Mouse (Mus musculus): ENCODE measurements around the gene Msmb.

DNA sequence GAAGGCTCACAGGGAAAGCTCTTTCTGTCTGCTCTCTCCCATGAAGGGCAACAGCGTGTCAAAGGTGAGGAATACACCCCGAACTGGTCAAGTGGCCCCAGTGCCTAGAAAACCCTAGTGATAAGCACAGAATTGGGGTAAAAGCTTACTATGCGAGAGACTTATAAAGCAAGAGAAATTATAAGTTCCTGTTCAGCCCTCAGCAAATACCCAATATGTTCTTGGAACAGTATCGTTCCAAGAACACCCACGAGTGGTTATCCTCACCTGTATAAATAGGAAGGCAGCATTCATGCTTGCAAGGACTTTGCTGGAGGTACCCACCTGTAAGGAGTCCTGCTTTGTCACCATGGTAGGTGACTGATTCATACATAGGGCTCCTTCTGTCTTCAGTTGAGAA is at the start of gene Msmb:
- TF ChIP-seq USF1 (IDR thresholded peaks at IDR 0.05; ENCODE audit: low read depth): no peak
- no peak for TF ChIP-seq POLR2A (IDR thresholded peaks at IDR 0.05; ENCODE audit: insufficient read length, low read depth)
- TF ChIP-seq MYOG (IDR thresholded peaks at IDR 0.05; ENCODE audit: control insufficient read depth in 1 of 3, insufficient read depth in 1 of 3, insufficient read length in 2 of 3, low read depth in 2 of 3): no peak
- no peak for TF ChIP-seq TCF12 (IDR thresholded peaks at IDR 0.05; ENCODE audit: insufficient read depth, poor library complexity, severe bottlenecking)
- TF ChIP-seq MAX (IDR thresholded peaks at IDR 0.05; ENCODE audit: low read depth): no peak
- no peak for TF ChIP-seq POLR2AphosphoS2 (IDR thresholded peaks at IDR 0.05; ENCODE audit: insufficient read length, low read depth)
- TF ChIP-seq SRF (IDR thresholded peaks at IDR 0.05; ENCODE audit: control insufficient read depth, insufficient read length, low read depth): no peak
- no peak for TF ChIP-seq CEBPB (IDR thresholded peaks at IDR 0.05; ENCODE audit: insufficient read depth, poor library complexity, severe bottlenecking)
- TF ChIP-seq E2F4 (IDR thresholded peaks at IDR 0.05; ENCODE audit: insufficient read depth): no peak
- no peak for TF ChIP-seq REST (IDR thresholded peaks at IDR 0.05; ENCODE audit: insufficient read depth, insufficient read length)
- no peak for TF ChIP-seq MYOD1 (IDR thresholded peaks at IDR 0.05; ENCODE audit: control insufficient read depth in 1 of 3, insufficient read length in 2 of 3, low read depth in 2 of 3)
- no peak for TF ChIP-seq TCF3 (IDR thresholded peaks at IDR 0.05; ENCODE audit: insufficient read length, low read depth)
